Mouse (Mus musculus): ENCODE results near the gene Sprtn. TPM values are rescaled to one million over a fixed set of nuclear protein-coding genes. Genes with fewer than 3 reads are reported as not detected.

Gene Sprtn
- total RNA-seq (2023) = 35.0 TPM

GRCm38 (mm10) chr8:124897386-124898250 lies at the start of gene Sprtn, which contains the start of gene Exoc8:
Sprtn (plus strand) TSS chr8:124897886.
Exoc8 (minus strand) TSS chr8:124897705.

GRCm38 (mm10) chr8:124862321-124863162 lies 35.1 kb upstream of the Sprtn start, which contains the start of the genes Gnpat and 2810004N23Rik:
Gnpat (plus strand) TSS chr8:124863033.
2810004N23Rik (minus strand) TSS chr8:124863120.

GRCm38 (mm10) chr8:124949209-124950068 lies 51.8 kb downstream of the Sprtn start, which contains the start of gene Egln1:
Egln1 (minus strand) TSS chr8:124949324.

Other genes with a start within 250 kb of the Sprtn start
- gene 2310022B05Rik, start 234.5 kb upstream of the Sprtn start, total RNA-seq (2023) = 8.4 TPM
- 237 TPM for gene Ttc13, start 175.9 kb upstream of the Sprtn start, total RNA-seq (2023)
- 36.2 TPM for gene Arv1, start 175.7 kb upstream of the Sprtn start, total RNA-seq (2023)
- gene Fam89a, start 146.1 kb upstream of the Sprtn start, total RNA-seq (2023) = 0.59 TPM
- gene Trim67, start 104.8 kb upstream of the Sprtn start, total RNA-seq (2023) = not detected
- 61.8 TPM for gene Gnpat, start 34.9 kb upstream of the Sprtn start, total RNA-seq (2023)
- gene 2810004N23Rik, start 34.8 kb upstream of the Sprtn start, total RNA-seq (2023) = 24.6 TPM
- gene Exoc8, start 181 bp upstream of the Sprtn start, total RNA-seq (2023) = 13.9 TPM
- 37.8 TPM for gene Egln1, start 51.4 kb downstream of the Sprtn start, total RNA-seq (2023)
- 52.7 TPM for gene Tsnax, start 115.1 kb downstream of the Sprtn start, total RNA-seq (2023)
- 2.0 TPM for gene Disc1, start 156.3 kb downstream of the Sprtn start, total RNA-seq (2023)